Mouse (Mus musculus) hindbrain, embryonic 14.5 days (tissue): ENCODE data around the gene Ilf2. TPM values are rescaled to one million over a fixed set of nuclear protein-coding genes. Genes with fewer than 3 reads are reported as not detected.

Experiments used
- ATAC-seq: fragments of 200-750 bp; cut with Nextera tagmentation; 2 replicates; pipeline ENCODE4 v1.8.0; 2017; ENCODE audit warnings: moderate number of reproducible peaks, mild to moderate bottlenecking, moderate TSS enrichment, moderate library complexity; ENCODE audit not compliant: low FRiP score
- DNase-seq: peaks from one replicate; pipeline ENCODE4 v3.0.0-alpha.2; 2015; ENCODE audit warnings: low spot score
- H3K27ac ChIP-seq: fragments of 300-500 bp; sonication (generic); 2 replicates; pipeline ENCODE4 v1.5.1; 2014; ENCODE audit warnings: mild to moderate bottlenecking, moderate library complexity
- H3K27me3 ChIP-seq: fragments of 300-500 bp; sonication (generic); 2 replicates; pipeline ENCODE4 v1.6.1; 2014; ENCODE audit warnings: mild to moderate bottlenecking, low read length, mixed read lengths; ENCODE audit not compliant: control insufficient read depth, insufficient read depth
- H3K36me3 ChIP-seq: fragments of 300-500 bp; sonication (generic); replicated peaks from 2 replicates; pipeline ENCODE4 v1.6.1; 2014; ENCODE audit not compliant: control insufficient read depth, insufficient read depth
- H3K4me1 ChIP-seq: fragments of 300-500 bp; sonication (generic); replicated peaks from 2 replicates; pipeline ENCODE4 v1.6.1; 2014; ENCODE audit warnings: antibody characterized with exemption, low read length, mixed read lengths; ENCODE audit not compliant: control insufficient read depth, insufficient read depth
- H3K4me2 ChIP-seq: fragments of 300-500 bp; sonication (generic); replicated peaks from 2 replicates; pipeline ENCODE4 v1.6.1; 2014; ENCODE audit warnings: mild to moderate bottlenecking, moderate library complexity
- H3K4me3 ChIP-seq: fragments of 300-500 bp; sonication (generic); replicated peaks from 2 replicates; pipeline ENCODE4 v1.5.1; 2014; ENCODE audit warnings: mild to moderate bottlenecking, low read length
- H3K9ac ChIP-seq: fragments of 300-500 bp; sonication (generic); 2 replicates; pipeline ENCODE4 v1.6.1; 2014
- H3K9me3 ChIP-seq: fragments of 300-500 bp; sonication (generic); 2 replicates; pipeline ENCODE4 v1.6.1; 2016; ENCODE audit warnings: low read length; ENCODE audit not compliant: control insufficient read depth
- WGBS: fragments of 180-500 bp; shearing (Covaris S2); extraction: QIAGEN DNeasy Blood & Tissue Kit; methylation state at CpG from one replicate; pipeline ENCODE4 v1.1.7; 2014; 5-methylcytosine and 5-hydroxymethylcytosine counted together
- polyA plus RNA-seq: library from polyadenylated mRNA; unstranded; fragments of >200 nt; fragmentation: Nextera tagmentation; extraction: Ambion mirVana; gene quantifications from 2 replicates; pipeline ENCODE4 v1.2.1, GENCODE M21; 2014

Gene Ilf2
- polyA plus RNA-seq, 1 experiment from 2014 or later, result 235 TPM

- DNase-seq (no peak), ATAC-seq (no peak)
- H3K36me3 ChIP-seq, result no peaks in the 10 kb centered on the region
- no peak overlapping the region for H3K9ac ChIP-seq
- H3K27ac ChIP-seq, result no peak overlapping the region
- no peak overlapping the region for H3K4me3 ChIP-seq
- H3K9me3 ChIP-seq, result no peaks in the 10 kb centered on the region
- WGBS, result 86% methylated on average over 2 of the region's 2 CpGs
- H3K4me1 ChIP-seq, result peaks cover 3% of the 10 kb centered on the region
- no peaks in the 10 kb centered on the region for H3K27me3 ChIP-seq
- no peak overlapping the region for H3K4me2 ChIP-seq
These were observed 35.2 kb upstream of the Ilf2 start for GRCm38 (mm10) chr3:90440756-90441155.

GRCm38 (mm10) chr3:90443977-90444376 is 31.9 kb upstream of the Ilf2 start:
- ATAC-seq (no peak), DNase-seq (no peak)
- Histone ChIP-seq H3K4me1 (peaks cover 14% of the 10 kb centered on the region), H3K9me3 (no peaks in the 10 kb centered on the region), H3K9ac (no peak overlapping the region), H3K4me3 (no peak overlapping the region), H3K27ac (no peak overlapping the region), H3K36me3 (no peaks in the 10 kb centered on the region), H3K4me2 (no peak overlapping the region), H3K27me3 (no peaks in the 10 kb centered on the region)
- WGBS, result 92% methylated on average over 3 of the region's 3 CpGs

- no peaks in the 10 kb centered on the region for H3K27me3 ChIP-seq
- peak overlapping the region; percentile 44 for H3K9ac ChIP-seq
- peaks cover 14% of the 10 kb centered on the region for H3K4me1 ChIP-seq
- no peaks in the 10 kb centered on the region for H3K9me3 ChIP-seq
- peak overlapping the region; percentile 49 for H3K4me2 ChIP-seq
- DNase-seq (no peak), ATAC-seq (no peak)
- peak overlapping the region; percentile 18 for H3K4me3 ChIP-seq
- H3K27ac ChIP-seq, result peak overlapping the region; percentile 69
- 60% methylated on average over 11 of the region's 11 CpGs for WGBS
- no peaks in the 10 kb centered on the region for H3K36me3 ChIP-seq
These were observed 30.3 kb upstream of the Ilf2 start for GRCm38 (mm10) chr3:90445417-90446200.

GRCm38 (mm10) chr3:90446389-90447122 is 29.4 kb upstream of the Ilf2 start:
- Histone ChIP-seq H3K4me1 (peaks cover 14% of the 10 kb centered on the region), H3K9ac (peak overlapping the region; percentile 44), H3K9me3 (no peaks in the 10 kb centered on the region), H3K27ac (peak overlapping the region; percentile 69), H3K27me3 (no peaks in the 10 kb centered on the region), H3K4me2 (peak overlapping the region; percentile 49), H3K4me3 (peak overlapping the region; percentile 18), H3K36me3 (no peaks in the 10 kb centered on the region)
- DNase-seq (peak; percentile 82), ATAC-seq (peak; percentile 94)
- WGBS, result under 1% methylated on average over 17 of the region's 17 CpGs

GRCm38 (mm10) chr3:90447123-90447494 is 28.8 kb upstream of the Ilf2 start:
- 31% methylated on average over 7 of the region's 7 CpGs for WGBS
- H3K4me2 ChIP-seq, result peak overlapping the region; percentile 49
- H3K4me1 ChIP-seq, result peaks cover 14% of the 10 kb centered on the region
- H3K4me3 ChIP-seq, result no peak overlapping the region; the same call in 1 of the 2 replicates
- no peaks in the 10 kb centered on the region for H3K36me3 ChIP-seq
- no peaks in the 10 kb centered on the region for H3K9me3 ChIP-seq
- no peak overlapping the region for H3K9ac ChIP-seq
- no peak for DNase-seq
- H3K27ac ChIP-seq, result peak overlapping the region; percentile 69
- ATAC-seq, result 0 out of 2 replicates have a peak, but pooled peaks have one; percentile 3
- H3K27me3 ChIP-seq, result no peaks in the 10 kb centered on the region

- ATAC-seq, result no peak
- Histone ChIP-seq H3K27ac (no peak overlapping the region), H3K27me3 (no peaks in the 10 kb centered on the region), H3K4me1 (peaks cover 14% of the 10 kb centered on the region), H3K36me3 (no peaks in the 10 kb centered on the region), H3K4me2 (no peak overlapping the region), H3K9ac (no peak overlapping the region), H3K9me3 (no peaks in the 10 kb centered on the region), H3K4me3 (no peak overlapping the region)
- 20% methylated on average over 6 of the region's 6 CpGs for WGBS
- no peak for DNase-seq
These were observed 27.3 kb upstream of the Ilf2 start for GRCm38 (mm10) chr3:90448626-90449025.

- Histone ChIP-seq H3K4me2 (no peak overlapping the region; the same call in 1 of the 2 replicates), H3K27me3 (no peaks in the 10 kb centered on the region), H3K4me1 (peaks cover 10% of the 10 kb centered on the region), H3K9ac (no peak overlapping the region), H3K4me3 (no peak overlapping the region), H3K27ac (no peak overlapping the region), H3K9me3 (no peaks in the 10 kb centered on the region), H3K36me3 (no peaks in the 10 kb centered on the region)
- ATAC-seq, result no peak
- DNase-seq, result no peak
- WGBS, result 37% methylated on average over 11 of the region's 12 CpGs
These were observed 25.1 kb upstream of the Ilf2 start for GRCm38 (mm10) chr3:90450874-90451273.

- no peak overlapping the region for H3K4me3 ChIP-seq
- no peaks in the 10 kb centered on the region for H3K9me3 ChIP-seq
- H3K36me3 ChIP-seq, result no peaks in the 10 kb centered on the region
- no peaks in the 10 kb centered on the region for H3K27me3 ChIP-seq
- no peak overlapping the region for H3K4me2 ChIP-seq
- ATAC-seq (no peak), DNase-seq (no peak)
- 66% methylated on average over 10 of the region's 10 CpGs for WGBS
- no peak overlapping the region for H3K27ac ChIP-seq
- peaks cover 7% of the 10 kb centered on the region; the same call in 1 of the 2 replicates for H3K4me1 ChIP-seq
- H3K9ac ChIP-seq, result no peak overlapping the region
These were observed 24.4 kb upstream of the Ilf2 start for GRCm38 (mm10) chr3:90451396-90452095.

- DNase-seq, result no peak
- no peaks in the 10 kb centered on the region for H3K4me1 ChIP-seq
- ATAC-seq, result no peak
- H3K9ac ChIP-seq, result no peak overlapping the region
- no peak overlapping the region for H3K4me3 ChIP-seq
- no peaks in the 10 kb centered on the region for H3K9me3 ChIP-seq
- H3K27me3 ChIP-seq, result no peaks in the 10 kb centered on the region
- WGBS, result 88% methylated on average over 14 of the region's 14 CpGs
- no peak overlapping the region for H3K27ac ChIP-seq
- no peaks in the 10 kb centered on the region for H3K36me3 ChIP-seq
- H3K4me2 ChIP-seq, result no peak overlapping the region
These were observed 21.0 kb upstream of the Ilf2 start for GRCm38 (mm10) chr3:90454931-90455330.
